Mouse (Mus musculus): ENCODE results near the gene Tecpr1.

Gene Tecpr1

GRCm38 (mm10) chr5:144207478-144207877 is 15.9 kb downstream of the Tecpr1 start:
- DNase-seq (ENCODE audit: low spot score in 2 of 2): peak in 1 of 2 experiments; percentile 60

GRCm38 (mm10) chr5:144206069-144206468 is 17.3 kb downstream of the Tecpr1 start:
- no peak for DNase-seq (ENCODE audit: low spot score in 2 of 2)

- DNase-seq (ENCODE audit: low spot score in 2 of 2): no peak
These were observed 18.5 kb downstream of the Tecpr1 start for GRCm38 (mm10) chr5:144204911-144205310.

- DNase-seq (ENCODE audit: low spot score in 2 of 2): no peak
These were observed 19.1 kb downstream of the Tecpr1 start for GRCm38 (mm10) chr5:144204303-144204702.

GRCm38 (mm10) chr5:144203398-144203959 is 19.9 kb downstream of the Tecpr1 start:
- DNase-seq (ENCODE audit: low spot score in 2 of 2): no peak

GRCm38 (mm10) chr5:144202430-144202829 is 21.0 kb downstream of the Tecpr1 start:
- no peak for DNase-seq (ENCODE audit: low spot score in 2 of 2)

- no peak for DNase-seq (ENCODE audit: low spot score in 2 of 2)
These were observed 22.8 kb downstream of the Tecpr1 start for GRCm38 (mm10) chr5:144200616-144201015.

GRCm38 (mm10) chr5:144195567-144195966 is 27.8 kb downstream of the Tecpr1 start:
- no peak for DNase-seq (ENCODE audit: low spot score in 2 of 2)

GRCm38 (mm10) chr5:144194416-144194815 is 29.0 kb downstream of the Tecpr1 start:
- DNase-seq (ENCODE audit: low spot score in 2 of 2): no peak

GRCm38 (mm10) chr5:144192673-144193072 is 30.7 kb downstream of the Tecpr1 start:
- DNase-seq (ENCODE audit: low spot score in 2 of 2): no peak

GRCm38 (mm10) chr5:144191026-144191425 is 32.4 kb downstream of the Tecpr1 start:
- DNase-seq (ENCODE audit: low spot score in 2 of 2): no peak

- DNase-seq (ENCODE audit: low spot score in 2 of 2): no peak
These were observed 33.3 kb downstream of the Tecpr1 start, which contains the start of gene Bhlha15 for GRCm38 (mm10) chr5:144189950-144190583. Gene Bhlha15, plus strand, starts transcription at chr5:144190286.

- DNase-seq (ENCODE audit: low spot score in 2 of 2): no peak
These were observed 34.1 kb downstream of the Tecpr1 start for GRCm38 (mm10) chr5:144189327-144189726.

GRCm38 (mm10) chr5:144188422-144188821 is 35.0 kb downstream of the Tecpr1 start:
- no peak for DNase-seq (ENCODE audit: low spot score in 2 of 2)

- DNase-seq (ENCODE audit: low spot score in 2 of 2): no peak
These were observed 38.9 kb downstream of the Tecpr1 start for GRCm38 (mm10) chr5:144184350-144185045.

- DNase-seq (ENCODE audit: low spot score in 2 of 2): no peak
These were observed 39.6 kb downstream of the Tecpr1 start for GRCm38 (mm10) chr5:144183647-144184335.

GRCm38 (mm10) chr5:144183248-144183559 is 40.2 kb downstream of the Tecpr1 start:
- no peak for DNase-seq (ENCODE audit: low spot score in 2 of 2)

- DNase-seq (ENCODE audit: low spot score in 2 of 2): no peak
These were observed 40.7 kb downstream of the Tecpr1 start for GRCm38 (mm10) chr5:144182542-144183247.

- no peak for DNase-seq (ENCODE audit: low spot score in 2 of 2)
These were observed 42.2 kb downstream of the Tecpr1 start for GRCm38 (mm10) chr5:144181249-144181648.

GRCm38 (mm10) chr5:144178216-144178615 is 45.2 kb downstream of the Tecpr1 start:
- no peak for DNase-seq (ENCODE audit: low spot score in 2 of 2)

- DNase-seq (ENCODE audit: low spot score in 2 of 2): no peak
These were observed 49.8 kb downstream of the Tecpr1 start for GRCm38 (mm10) chr5:144173648-144174047.
